ENCODE assay signal across 32 mouse cellular contexts in genomic region chr10:117581753-117582062, GRCm38 (mm10).
"Had no signal": no experiment of that assay in that cellular context is flagged by ENCODE, and none has a peak within 500 bp of the region (broad histone marks: within the 10 kb centered on the region; RNA-seq: fewer than 3 reads in every experiment).

No protein-coding gene starts in this region.

- H3K4me2 ChIP-seq: limb, embryonic 12.5 days; limb, embryonic 13.5 days; limb, embryonic 15.5 days; liver, embryonic 11.5 days; liver, embryonic 12.5 days; liver, embryonic 13.5 days; liver, embryonic 15.5 days; lung, embryonic 14.5 days; lung, embryonic 15.5 days; midbrain, embryonic 11.5 days; midbrain, embryonic 12.5 days; midbrain, embryonic 13.5 days; midbrain, embryonic 15.5 days; neural tube, embryonic 12.5 days; neural tube, embryonic 13.5 days had no signal

- H3K27me3 ChIP-seq: limb, embryonic 12.5 days; limb, embryonic 13.5 days; limb, embryonic 15.5 days; liver, embryonic 12.5 days; liver, embryonic 13.5 days; liver, embryonic 15.5 days; lung, embryonic 15.5 days; megakaryocyte, embryonic 14.5 days; midbrain, embryonic 12.5 days; midbrain, embryonic 13.5 days; midbrain, embryonic 15.5 days; neural tube, embryonic 12.5 days; neural tube, embryonic 13.5 days had no signal

- H3K36me3 ChIP-seq: limb, embryonic 12.5 days; limb, embryonic 13.5 days; limb, embryonic 15.5 days; liver, embryonic 12.5 days; liver, embryonic 13.5 days; liver, embryonic 15.5 days; lung, embryonic 15.5 days; midbrain, embryonic 10.5 days; midbrain, embryonic 12.5 days; midbrain, embryonic 13.5 days; midbrain, embryonic 15.5 days; neural tube, embryonic 12.5 days; neural tube, embryonic 13.5 days had no signal

- H3K27ac ChIP-seq: left cerebral cortex, adult 2 months; limb, embryonic 12.5 days; limb, embryonic 13.5 days; limb, embryonic 15.5 days; liver, embryonic 12.5 days; liver, embryonic 13.5 days; liver, embryonic 14.5 days; liver, embryonic 15.5 days; lung, embryonic 15.5 days; macrophage; midbrain, embryonic 10.5 days; midbrain, embryonic 12.5 days; midbrain, embryonic 13.5 days; midbrain, embryonic 15.5 days; neural tube, embryonic 12.5 days; neural tube, embryonic 13.5 days had no signal

- DNase-seq: left cerebral cortex, postnatal 4 days; liver; liver, embryonic 13.5 days; liver, postnatal 0 days; lung, adult 18-20 months; lung, adult 2 months; lung, embryonic 14.5 days; lung, postnatal 10 days; lung, postnatal 14 days; lung, postnatal 36 days; lung, postnatal 4 days had no signal

- ATAC-seq: liver, embryonic 12.5 days; liver, postnatal 0 days; lung, postnatal 0 days; midbrain, embryonic 13.5 days; midbrain, embryonic 15.5 days; midbrain, embryonic 16.5 days had no signal

- H3K9ac ChIP-seq: limb, embryonic 12.5 days; limb, embryonic 13.5 days; limb, embryonic 15.5 days; liver, embryonic 12.5 days; liver, embryonic 13.5 days; liver, embryonic 14.5 days; liver, embryonic 15.5 days; liver, postnatal 0 days; lung, embryonic 14.5 days; lung, embryonic 15.5 days; midbrain, embryonic 12.5 days; midbrain, embryonic 13.5 days; midbrain, embryonic 15.5 days; neural tube, embryonic 12.5 days; neural tube, embryonic 13.5 days had no signal

- H3K4me3 ChIP-seq: left cerebral cortex, adult 2 months; limb, embryonic 12.5 days; limb, embryonic 13.5 days; limb, embryonic 15.5 days; liver, embryonic 12.5 days; liver, embryonic 13.5 days; liver, embryonic 15.5 days; lung, embryonic 15.5 days; megakaryocyte, embryonic 14.5 days; midbrain, embryonic 10.5 days; midbrain, embryonic 12.5 days; midbrain, embryonic 13.5 days; midbrain, embryonic 15.5 days; myocyte; neural tube, embryonic 12.5 days; neural tube, embryonic 13.5 days had no signal

- H3K9me3 ChIP-seq: limb, embryonic 12.5 days; limb, embryonic 13.5 days; limb, embryonic 15.5 days; liver, embryonic 12.5 days; liver, embryonic 13.5 days; liver, embryonic 15.5 days; lung, embryonic 15.5 days; midbrain, embryonic 10.5 days; midbrain, embryonic 12.5 days; midbrain, embryonic 13.5 days; midbrain, embryonic 15.5 days; neural tube, embryonic 13.5 days had no signal

- H3K4me1 ChIP-seq: liver, embryonic 12.5 days; liver, embryonic 13.5 days; liver, embryonic 15.5 days; lung, embryonic 15.5 days; megakaryocyte, embryonic 14.5 days; midbrain, embryonic 12.5 days; midbrain, embryonic 13.5 days; midbrain, embryonic 15.5 days had no signal
